11 mouse cellular contexts compared by ENCODE assay signal in genomic region chr12:71769302-71769701, GRCm38 (mm10).
A peak's percentile ranks its signal among the peaks of the same experiment; 100 is the strongest.
DNase-seq lines count a peak whose midpoint lies in the region; ATAC-seq and TF ChIP-seq lines count a peak whose summit lies in the region.
"Had no signal": no experiment of that assay in that cellular context is flagged by ENCODE, and none has a peak within 500 bp of the region (broad histone marks: within the 10 kb centered on the region; RNA-seq: fewer than 3 reads in every experiment).

No protein-coding gene starts in this region.

- no peak for TF ChIP-seq EP300 in stomach, postnatal 0 days (optimal IDR thresholded peaks at IDR 0.05)

- 82% methylated on average over 6 of the region's 6 CpGs for WGBS in heart, embryonic 16.5 days
- 44% methylated on average over 6 of the region's 6 CpGs for WGBS in limb, embryonic 11.5 days
- 56% methylated on average over 6 of the region's 6 CpGs for WGBS in limb, embryonic 10.5 days
- WGBS in stomach, embryonic 15.5 days, result 67% methylated on average over 6 of the region's 6 CpGs
- WGBS in stomach, postnatal 0 days, result 70% methylated on average over 6 of the region's 6 CpGs
- 50% methylated on average over 6 of the region's 6 CpGs for WGBS in neural tube, embryonic 15.5 days

- ATAC-seq in heart, embryonic 16.5 days (replicated peaks; ENCODE audit: extremely low read depth, insufficient read depth, low FRiP score), result no peak
- no peak for ATAC-seq in limb, embryonic 11.5 days (ENCODE audit: insufficient number of reproducible peaks, low FRiP score, low TSS enrichment, low read depth)
- no peak for ATAC-seq in stomach, embryonic 15.5 days (ENCODE audit: insufficient read depth, low FRiP score, low read depth)
- ATAC-seq in stomach, postnatal 0 days (ENCODE audit: low FRiP score, low TSS enrichment), result no peak
- ATAC-seq in neural tube, embryonic 15.5 days (ENCODE audit: low FRiP score), result no peak

- no peak for TF ChIP-seq CTCF in stomach, postnatal 0 days (IDR thresholded peaks at IDR 0.05; ENCODE audit: low read depth)

- H3K27ac ChIP-seq in heart, embryonic 16.5 days (ENCODE audit: low read length), result no peak overlapping the region
- H3K27ac ChIP-seq in limb, embryonic 11.5 days (replicated peaks; ENCODE audit: low read depth, low read length), result no peak overlapping the region
- H3K27ac ChIP-seq in limb, embryonic 10.5 days, result no peak overlapping the region
- no peak overlapping the region for H3K27ac ChIP-seq in stomach, embryonic 15.5 days
- no peak overlapping the region for H3K27ac ChIP-seq in stomach, postnatal 0 days (replicated peaks)
- H3K27ac ChIP-seq in neural tube, embryonic 15.5 days (replicated peaks), result no peak overlapping the region
- H3K27ac ChIP-seq: macrophage had no signal

- H3K9me3 ChIP-seq in heart, embryonic 16.5 days (replicated peaks; ENCODE audit: control insufficient read depth, low read length), result peaks cover 6% of the 10 kb centered on the region; the same call in 1 of the 2 replicates
- H3K9me3 ChIP-seq in limb, embryonic 11.5 days (ENCODE audit: control insufficient read depth, low read length), result no peaks in the 10 kb centered on the region
- H3K9me3 ChIP-seq in limb, embryonic 10.5 days (replicated peaks), result no peaks in the 10 kb centered on the region
- H3K9me3 ChIP-seq in stomach, embryonic 15.5 days, result no peaks in the 10 kb centered on the region
- H3K9me3 ChIP-seq in stomach, postnatal 0 days (ENCODE audit: control insufficient read depth, low read length), result no peaks in the 10 kb centered on the region
- H3K9me3 ChIP-seq in neural tube, embryonic 15.5 days (replicated peaks), result no peaks in the 10 kb centered on the region

- H3K36me3 ChIP-seq in heart, embryonic 16.5 days (ENCODE audit: control insufficient read depth, insufficient read depth), result no peaks in the 10 kb centered on the region
- H3K36me3 ChIP-seq in limb, embryonic 11.5 days (ENCODE audit: control insufficient read depth, insufficient read depth, low read length), result no peaks in the 10 kb centered on the region
- no peaks in the 10 kb centered on the region for H3K36me3 ChIP-seq in limb, embryonic 10.5 days
- no peaks in the 10 kb centered on the region for H3K36me3 ChIP-seq in stomach, embryonic 15.5 days
- H3K36me3 ChIP-seq in stomach, postnatal 0 days (ENCODE audit: control insufficient read depth, insufficient read depth, low read length), result no peaks in the 10 kb centered on the region
- H3K36me3 ChIP-seq in neural tube, embryonic 15.5 days, result no peaks in the 10 kb centered on the region

- no peak overlapping the region for H3K4me3 ChIP-seq in heart, embryonic 16.5 days (ENCODE audit: low read length)
- H3K4me3 ChIP-seq in limb, embryonic 11.5 days (ENCODE audit: low read depth, low read length), result no peak overlapping the region
- H3K4me3 ChIP-seq in limb, embryonic 10.5 days, result no peak overlapping the region
- H3K4me3 ChIP-seq in stomach, embryonic 15.5 days (replicated peaks), result no peak overlapping the region
- no peak overlapping the region for H3K4me3 ChIP-seq in stomach, postnatal 0 days (ENCODE audit: low read depth, low read length)
- no peak overlapping the region for H3K4me3 ChIP-seq in neural tube, embryonic 15.5 days (replicated peaks)

- H3K9ac ChIP-seq in heart, embryonic 16.5 days (ENCODE audit: low read length), result no peak overlapping the region
- H3K9ac ChIP-seq in limb, embryonic 11.5 days (ENCODE audit: low read length), result no peak overlapping the region
- no peak overlapping the region for H3K9ac ChIP-seq in stomach, embryonic 15.5 days
- no peak overlapping the region for H3K9ac ChIP-seq in stomach, postnatal 0 days (ENCODE audit: low read length)
- no peak overlapping the region for H3K9ac ChIP-seq in neural tube, embryonic 15.5 days (replicated peaks)

- H3K4me2 ChIP-seq in heart, embryonic 16.5 days (ENCODE audit: low read depth, low read length), result peak overlapping the region; percentile 72; the same call in 1 of the 2 replicates
- peak overlapping the region; percentile 36; the same call in 1 of the 2 replicates for H3K4me2 ChIP-seq in limb, embryonic 11.5 days (ENCODE audit: low read depth, severe bottlenecking)
- H3K4me2 ChIP-seq in stomach, embryonic 15.5 days, result peak overlapping the region; percentile 60; the same call in 1 of the 2 replicates
- H3K4me2 ChIP-seq in stomach, postnatal 0 days (replicated peaks; ENCODE audit: low read depth), result no peak overlapping the region
- peak overlapping the region; percentile 51; the same call in 1 of the 2 replicates for H3K4me2 ChIP-seq in neural tube, embryonic 15.5 days

- H3K4me1 ChIP-seq in heart, embryonic 16.5 days (ENCODE audit: control insufficient read depth, insufficient read depth, low read length), result no peaks in the 10 kb centered on the region
- 0 out of 2 replicates have a peak, but pooled peaks cover 3% of the 10 kb centered on the region for H3K4me1 ChIP-seq in limb, embryonic 11.5 days (ENCODE audit: control insufficient read depth, insufficient read depth, low read length)
- peaks cover 8% of the 10 kb centered on the region; the same call in 1 of the 2 replicates for H3K4me1 ChIP-seq in limb, embryonic 10.5 days
- H3K4me1 ChIP-seq in stomach, embryonic 15.5 days, result no peaks in the 10 kb centered on the region
- H3K4me1 ChIP-seq in stomach, postnatal 0 days (replicated peaks; ENCODE audit: control insufficient read depth, insufficient read depth), result no peaks in the 10 kb centered on the region
- peaks cover 7% of the 10 kb centered on the region; the same call in 1 of the 2 replicates for H3K4me1 ChIP-seq in neural tube, embryonic 15.5 days

- no peaks in the 10 kb centered on the region for H3K27me3 ChIP-seq in heart, embryonic 16.5 days (ENCODE audit: control insufficient read depth, insufficient read depth, low read length)
- H3K27me3 ChIP-seq in limb, embryonic 11.5 days (ENCODE audit: control insufficient read depth, insufficient read depth, low read length), result no peaks in the 10 kb centered on the region
- no peaks in the 10 kb centered on the region for H3K27me3 ChIP-seq in limb, embryonic 10.5 days (ENCODE audit: low read depth, poor library complexity, severe bottlenecking)
- no peaks in the 10 kb centered on the region for H3K27me3 ChIP-seq in stomach, embryonic 15.5 days (replicated peaks)
- H3K27me3 ChIP-seq in stomach, postnatal 0 days (ENCODE audit: control insufficient read depth, insufficient read depth, low read length), result no peaks in the 10 kb centered on the region
- H3K27me3 ChIP-seq in neural tube, embryonic 15.5 days (replicated peaks), result no peaks in the 10 kb centered on the region

- DNase-seq in heart, postnatal 14 days, result no peak
- DNase-seq in limb, embryonic 11.5 days (ENCODE audit: low spot score), result no peak
- no peak for DNase-seq in limb, embryonic 10.5 days (ENCODE audit: low spot score)
- no peak for DNase-seq in stomach, postnatal 0 days (ENCODE audit: low spot score)
- no peak for DNase-seq in thymus, postnatal 25 days
- DNase-seq: adrenal gland, postnatal 14 days; thymus, postnatal 36 days had no signal

- intact Hi-C loops in heart, postnatal 14 days (cut with DNase I), result loop anchor here (2.0 to 5.0 kb wide), 2 partner anchors 61 to 213 kb away; partner anchors contain the start of gene Daam1
